ENCODE assay signal across 19 mouse cellular contexts in genomic region chr13:113840421-113840820, GRCm38 (mm10). TPM values are rescaled to one million over a fixed set of nuclear protein-coding genes. Genes with fewer than 3 reads are reported as not detected.
A peak's percentile ranks its signal among the peaks of the same experiment; 100 is the strongest.
DNase-seq lines count a peak whose midpoint lies in the region; ATAC-seq and TF ChIP-seq lines count a peak whose summit lies in the region.
"Had no signal": no experiment of that assay in that cellular context is flagged by ENCODE, and none has a peak within 500 bp of the region (broad histone marks: within the 10 kb centered on the region; RNA-seq: fewer than 3 reads in every experiment).

No protein-coding gene starts in this region.

- ATAC-seq in inflammation-experienced regulatory T-cells, adult 6 months, result no peak
- ATAC-seq: forebrain, embryonic 13.5 days; intestine, embryonic 16.5 days had no signal

- peak; percentile 47 for DNase-seq in 3T3-L1 (ENCODE audit: low read depth, low spot score)
- DNase-seq in 416B (ENCODE audit: low read depth), result peak; percentile 88
- DNase-seq in adipocyte (ENCODE audit: low spot score), result peak; percentile 18
- DNase-seq in left cerebral cortex, adult 8-10 months (ENCODE audit: low spot score in 2 of 2), result no peak
- DNase-seq: adrenal gland, postnatal 10 days; cerebellum, adult 11-12 months; cerebellum, adult 9-10 months; cerebellum, postnatal 25 days; gastrocnemius, postnatal 10 days; heart, postnatal 4 days; kidney, adult 2 months had no signal

- H3K4me2 ChIP-seq in myocyte (ENCODE audit: low read depth), result no peak overlapping the region
- H3K4me2 ChIP-seq: embryonic facial prominence, embryonic 13.5 days; forebrain, embryonic 13.5 days; heart, embryonic 13.5 days; hindbrain, embryonic 13.5 days had no signal

- no peak for TF ChIP-seq POLR2A in myocyte (IDR thresholded peaks at IDR 0.05; ENCODE audit: insufficient read length, low read depth)

- peaks cover 6% of the 10 kb centered on the region for H3K79me2 ChIP-seq in myocyte (ENCODE audit: control insufficient read depth, insufficient read depth)

- H3K4me3 ChIP-seq in myocyte, result no peak overlapping the region
- H3K4me3 ChIP-seq: embryonic facial prominence, embryonic 13.5 days; forebrain, embryonic 13.5 days; heart, embryonic 13.5 days; hindbrain, embryonic 13.5 days had no signal

- H3K36me3 ChIP-seq in myocyte (ENCODE audit: control insufficient read depth, insufficient read depth), result no peaks in the 10 kb centered on the region
- H3K36me3 ChIP-seq: heart, embryonic 13.5 days; hindbrain, embryonic 13.5 days had no signal

- no peaks in the 10 kb centered on the region for H3K27me3 ChIP-seq in myocyte (ENCODE audit: control insufficient read depth, insufficient read depth, insufficient read length)
- H3K27me3 ChIP-seq: CH12.LX; embryonic facial prominence, embryonic 13.5 days; forebrain, embryonic 13.5 days; heart, embryonic 13.5 days; hindbrain, embryonic 13.5 days had no signal

- H3ac ChIP-seq in myocyte (ENCODE audit: control insufficient read depth, insufficient read length), result no peak overlapping the region

TF ChIP-seq in myocyte, 11 proteins besides CTCF, POLR2A, EP300 and RAD21:
- TF ChIP-seq CEBPB (IDR thresholded peaks at IDR 0.05; ENCODE audit: insufficient read depth, poor library complexity, severe bottlenecking), result peak; percentile 79; the same call in 1 of the 2 replicates
- no peak for TF ChIP-seq MYOG (IDR thresholded peaks at IDR 0.05; ENCODE audit: control insufficient read depth in 1 of 3, insufficient read depth in 1 of 3, insufficient read length in 2 of 3, low read depth in 2 of 3)
- TF ChIP-seq REST (IDR thresholded peaks at IDR 0.05; ENCODE audit: insufficient read depth, insufficient read length), result no peak
TF ChIP-seq in myocyte: peak in this region for 1.

RNA-seq across cellular contexts. Expression of gene Arl15, which starts 46.1 kb away (rescaled TPM):
- polyA plus RNA-seq in myocyte (2012; fragmentation: generic; extraction: Trizol), result 11.1 TPM
- total RNA-seq in left cerebral cortex, adult 8-10 months (2022), result 10 to 100 TPM; 29.9 to 36.1 (median 33.4) TPM
- 10 to 100 TPM; 15.8 to 18.9 (median 16.6) TPM for polyA plus RNA-seq in inflammation-experienced regulatory T-cells, adult 6 months (2017; shearing (Covaris generic))

Comparison
In these comparisons a context has a peak if more than half of its experiments do, and no peak if none do; other contexts are left out.
1. DNase-seq: peak in 3T3-L1 (single experiment), 416B (single experiment) and adipocyte (single experiment); none in left cerebral cortex, adult 8-10 months (0 of 2).